Mouse (Mus musculus) embryonic facial prominence, embryonic 11.5 days (tissue): ENCODE data around the gene AI837181. TPM values are rescaled to one million over a fixed set of nuclear protein-coding genes. Genes with fewer than 3 reads are reported as not detected.

ENCODE experiments used
- ATAC-seq: fragments of 200-750 bp; cut with Nextera tagmentation; replicated peaks from 2 replicates; pipeline ENCODE4 v1.8.0; 2017; ENCODE audit warnings: low read depth; ENCODE audit not compliant: insufficient number of reproducible peaks, low FRiP score, low TSS enrichment
- DNase-seq: peaks from one replicate; pipeline ENCODE4 v3.0.0-alpha.2; 2015; ENCODE audit warnings: low spot score
- H3K27ac ChIP-seq: fragments of 300-500 bp; sonication (generic); replicated peaks from 2 replicates; pipeline ENCODE4 v1.5.1; 2014; ENCODE audit warnings: mild to moderate bottlenecking, low read depth, low read length, control low read depth
- H3K27me3 ChIP-seq: fragments of 300-500 bp; sonication (generic); 2 replicates; pipeline ENCODE4 v1.6.1; 2014; ENCODE audit warnings: mild to moderate bottlenecking, low read length, moderate library complexity, mixed read lengths; ENCODE audit not compliant: control insufficient read depth, insufficient read depth
- H3K36me3 ChIP-seq: fragments of 300-500 bp; sonication (generic); replicated peaks from 2 replicates; pipeline ENCODE4 v1.6.1; 2014; ENCODE audit warnings: low read depth, mild to moderate bottlenecking, low read length, moderate library complexity, mixed read lengths; ENCODE audit not compliant: control insufficient read depth, insufficient read depth
- H3K4me1 ChIP-seq: fragments of 300-500 bp; sonication (generic); 2 replicates; pipeline ENCODE4 v1.6.1; 2014; ENCODE audit warnings: low read length, mixed read lengths; ENCODE audit not compliant: control insufficient read depth, insufficient read depth
- H3K4me2 ChIP-seq: fragments of 300-500 bp; sonication (generic); 2 replicates; pipeline ENCODE4 v1.6.1; 2014; ENCODE audit warnings: low read depth, mild to moderate bottlenecking, control low read depth, low read length, moderate library complexity
- H3K4me3 ChIP-seq: fragments of 300-500 bp; sonication (generic); 2 replicates; pipeline ENCODE4 v1.5.1; 2014; ENCODE audit warnings: low read depth, low read length, control low read depth
- H3K9ac ChIP-seq: fragments of 300-500 bp; sonication (generic); replicated peaks from 2 replicates; pipeline ENCODE4 v1.6.1; 2014; ENCODE audit warnings: mild to moderate bottlenecking, control low read depth, low read length
- H3K9me3 ChIP-seq: fragments of 300-500 bp; sonication (generic); replicated peaks from 2 replicates; pipeline ENCODE4 v1.6.1; 2016; ENCODE audit warnings: mild to moderate bottlenecking, low read length, inconsistent platforms, mixed read lengths; ENCODE audit not compliant: control insufficient read depth
- WGBS: fragments of 180-500 bp; shearing (Covaris S2); extraction: QIAGEN DNeasy Blood & Tissue Kit; methylation state at CpG from one replicate; pipeline ENCODE4 v1.1.7; 2014; 5-methylcytosine and 5-hydroxymethylcytosine counted together
- polyA plus RNA-seq: library from polyadenylated mRNA; unstranded; fragments of >200 nt; fragmentation: Nextera tagmentation; extraction: Ambion mirVana; gene quantifications from 2 replicates; pipeline ENCODE4 v1.2.1, GENCODE M21; 2014

Gene AI837181
- polyA plus RNA-seq, 1 experiment from 2014 or later: 33.2 TPM

DNA sequence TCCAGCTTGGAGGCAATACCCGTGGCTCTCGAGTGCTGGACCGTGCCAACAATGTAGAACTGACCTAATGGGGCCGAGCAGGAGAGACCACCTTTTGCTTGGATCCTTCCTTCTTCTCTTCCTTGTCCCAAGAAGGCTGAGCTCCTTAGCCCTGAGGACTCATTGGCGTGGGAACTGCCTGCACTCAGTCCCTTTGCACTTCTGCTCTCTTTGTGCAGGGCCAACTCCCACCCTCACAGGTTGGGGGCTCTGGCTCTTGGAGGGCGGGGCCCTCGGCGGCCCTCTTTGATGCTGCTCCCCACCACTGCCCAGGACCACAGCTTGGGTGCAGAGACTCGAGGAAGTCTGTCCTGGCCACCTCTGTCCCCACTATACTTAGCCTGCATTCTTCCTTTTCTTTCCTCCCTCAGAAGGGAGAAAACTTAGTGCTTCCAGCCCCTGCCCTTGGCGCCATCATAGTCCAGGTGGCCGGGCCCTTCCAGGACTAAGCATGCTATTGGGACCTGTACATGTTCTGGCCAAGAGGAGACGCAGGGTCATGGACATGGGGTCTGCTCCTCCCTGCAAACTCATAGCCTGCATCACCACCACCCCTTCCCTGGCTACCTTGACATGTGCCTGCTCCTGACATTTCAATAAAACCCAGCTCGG, 1.8 kb downstream of the AI837181 start:
- Histone ChIP-seq H3K4me2 (no peak overlapping the region), H3K9me3 (no peaks in the 10 kb centered on the region), H3K9ac (no peak overlapping the region), H3K4me1 (peaks cover 13% of the 10 kb centered on the region), H3K27me3 (no peaks in the 10 kb centered on the region), H3K27ac (no peak overlapping the region), H3K36me3 (peaks cover 6% of the 10 kb centered on the region), H3K4me3 (no peak overlapping the region)
- DNase-seq: no peak
- WGBS: 91% methylated on average over 13 of the region's 13 CpGs
- ATAC-seq: no peak

GRCm38 (mm10) chr19:5428083-5428482, 3.1 kb downstream of the AI837181 start:
- ATAC-seq: no peak
- Histone ChIP-seq H3K27ac (no peak overlapping the region), H3K27me3 (no peaks in the 10 kb centered on the region), H3K36me3 (peaks cover 4% of the 10 kb centered on the region), H3K4me1 (peaks cover 12% of the 10 kb centered on the region), H3K9me3 (no peaks in the 10 kb centered on the region), H3K4me2 (no peak overlapping the region), H3K9ac (no peak overlapping the region), H3K4me3 (no peak overlapping the region)
- DNase-seq: peak; percentile 70
- WGBS: 87% methylated on average over 2 of the region's 2 CpGs

- Histone ChIP-seq H3K9ac (no peak overlapping the region), H3K9me3 (no peaks in the 10 kb centered on the region), H3K36me3 (peaks cover 3% of the 10 kb centered on the region; the same call in 1 of the 2 replicates), H3K27ac (no peak overlapping the region), H3K4me2 (no peak overlapping the region), H3K4me1 (peaks cover 10% of the 10 kb centered on the region; the same call in 1 of the 2 replicates), H3K4me3 (no peak overlapping the region), H3K27me3 (no peaks in the 10 kb centered on the region)
- 89% methylated on average over 4 of the region's 4 CpGs for WGBS
- ATAC-seq: no peak
- no peak for DNase-seq
Measured at GRCm38 (mm10) chr19:5429219-5429618, 4.3 kb downstream of the AI837181 start.

DNA sequence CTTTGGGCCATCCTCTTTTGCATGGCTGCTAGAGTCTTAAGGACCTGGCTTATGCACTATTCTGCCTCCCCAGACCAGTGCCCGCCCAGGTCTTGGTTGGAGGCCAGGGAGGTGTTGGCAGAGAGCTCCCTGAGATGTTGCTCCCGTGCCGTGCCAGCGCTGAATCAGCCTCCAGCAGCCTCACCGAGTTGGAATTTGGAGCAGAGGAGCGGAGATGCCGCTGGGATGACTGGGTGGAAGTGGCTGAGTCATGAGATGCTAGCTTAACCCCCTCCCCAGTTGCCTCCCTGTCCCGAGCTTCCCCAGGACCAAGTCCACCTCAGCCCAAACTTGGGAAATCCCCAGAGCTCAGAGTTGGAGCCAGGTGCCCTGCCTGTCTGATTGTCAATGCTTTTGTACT, 4.9 kb downstream of the AI837181 start:
- peaks cover 10% of the 10 kb centered on the region; the same call in 1 of the 2 replicates for H3K4me1 ChIP-seq
- WGBS: 80% methylated on average over 8 of the region's 8 CpGs
- no peak overlapping the region for H3K4me3 ChIP-seq
- no peaks in the 10 kb centered on the region for H3K9me3 ChIP-seq
- ATAC-seq (no peak), DNase-seq (no peak)
- no peak overlapping the region for H3K27ac ChIP-seq
- no peak overlapping the region for H3K4me2 ChIP-seq
- H3K36me3 ChIP-seq: peaks cover 3% of the 10 kb centered on the region; the same call in 1 of the 2 replicates
- H3K27me3 ChIP-seq: no peaks in the 10 kb centered on the region
- H3K9ac ChIP-seq: no peak overlapping the region

DNA sequence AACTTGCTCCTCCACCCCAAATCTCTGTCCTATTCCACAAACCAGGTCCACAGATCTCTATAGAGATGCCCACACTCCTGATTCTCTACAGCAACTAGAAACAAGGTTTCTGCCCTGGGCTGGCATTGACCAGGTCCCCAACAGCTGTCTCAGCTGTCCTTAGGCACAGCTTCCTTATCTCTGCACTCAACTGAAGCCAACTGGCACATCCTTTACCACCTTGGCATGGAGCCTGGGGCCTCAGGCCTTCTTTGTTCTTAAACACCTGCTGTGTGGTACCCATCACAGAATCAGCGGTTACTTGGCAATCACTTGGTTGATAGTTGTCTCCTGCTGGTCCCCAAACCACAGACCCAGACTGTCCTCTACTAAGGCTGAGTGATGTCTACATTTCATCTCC, 5.5 kb downstream of the AI837181 start:
- no peak for DNase-seq
- Histone ChIP-seq H3K27ac (no peak overlapping the region), H3K36me3 (peaks cover 3% of the 10 kb centered on the region; the same call in 1 of the 2 replicates), H3K27me3 (no peaks in the 10 kb centered on the region), H3K9me3 (no peaks in the 10 kb centered on the region), H3K9ac (no peak overlapping the region), H3K4me1 (peaks cover 10% of the 10 kb centered on the region; the same call in 1 of the 2 replicates), H3K4me3 (no peak overlapping the region), H3K4me2 (no peak overlapping the region)
- no peak for ATAC-seq
- WGBS: 86% methylated on average over 1 of the region's 1 CpGs

- no peaks in the 10 kb centered on the region for H3K36me3 ChIP-seq
- H3K9me3 ChIP-seq: no peaks in the 10 kb centered on the region
- H3K4me2 ChIP-seq: no peak overlapping the region
- H3K27me3 ChIP-seq: no peaks in the 10 kb centered on the region
- peaks cover 4% of the 10 kb centered on the region; the same call in 1 of the 2 replicates for H3K4me1 ChIP-seq
- no peak overlapping the region for H3K27ac ChIP-seq
- no peak overlapping the region for H3K9ac ChIP-seq
- WGBS: 81% methylated on average over 4 of the region's 4 CpGs
- no peak for DNase-seq
- H3K4me3 ChIP-seq: no peak overlapping the region
- ATAC-seq: no peak
Measured at GRCm38 (mm10) chr19:5431911-5432464, 7.0 kb downstream of the AI837181 start.

DNA sequence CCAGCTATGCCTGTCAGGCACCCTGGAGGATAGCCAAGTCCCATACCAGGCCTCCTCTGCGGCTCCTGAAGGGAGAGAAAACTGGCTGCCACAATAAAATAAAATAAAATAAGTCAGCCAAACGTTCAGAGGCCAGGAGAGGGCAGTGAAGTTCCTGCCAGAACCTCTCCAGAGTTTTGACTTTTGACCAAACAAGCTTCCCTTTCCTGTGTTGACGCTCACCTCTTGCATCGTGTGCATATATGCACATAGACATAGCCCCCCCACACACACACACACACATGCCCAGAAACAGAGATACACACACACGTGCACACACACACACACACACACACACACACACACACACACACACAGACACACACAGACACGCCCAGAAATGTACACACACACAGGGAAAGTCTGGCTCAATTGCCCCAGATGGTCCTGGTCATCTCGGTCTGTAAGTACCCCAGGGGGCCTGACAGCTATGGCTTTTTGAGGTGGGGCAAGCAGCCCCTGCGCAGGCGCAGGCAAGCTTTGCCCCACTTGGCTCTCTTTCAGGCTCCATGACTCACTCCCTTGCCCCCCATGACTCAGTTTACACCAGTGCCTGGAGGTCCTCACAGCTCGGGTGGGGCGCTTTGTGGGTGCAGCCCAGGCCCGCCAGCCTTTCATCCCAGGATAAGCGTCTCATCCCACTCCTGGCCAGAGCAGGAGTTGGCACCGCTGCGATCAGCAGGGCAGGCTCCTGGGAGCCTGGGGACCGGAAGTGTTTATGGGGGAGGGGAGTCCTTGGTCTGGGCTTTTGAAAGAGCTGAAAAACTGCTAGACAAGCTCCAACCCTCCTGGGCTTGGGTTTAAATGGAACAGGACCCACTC, 8.3 kb downstream of the AI837181 start:
- peak; percentile 68 for DNase-seq
- H3K27ac ChIP-seq: no peak overlapping the region
- peak overlapping the region; percentile 17 for H3K4me3 ChIP-seq
- WGBS: 6% methylated on average over 16 of the region's 16 CpGs
- H3K9ac ChIP-seq: peak overlapping the region; percentile 51
- H3K9me3 ChIP-seq: no peaks in the 10 kb centered on the region
- H3K4me1 ChIP-seq: peaks cover 4% of the 10 kb centered on the region; the same call in 1 of the 2 replicates
- no peaks in the 10 kb centered on the region for H3K36me3 ChIP-seq
- ATAC-seq: peak; percentile 63
- peak overlapping the region; percentile 64 for H3K4me2 ChIP-seq
- H3K27me3 ChIP-seq: no peaks in the 10 kb centered on the region
